Mouse (Mus musculus): Measurements from ENCODE around the gene Zfp853. TPM values are rescaled to one million over a fixed set of nuclear protein-coding genes. Genes with fewer than 3 reads are reported as not detected.

Gene Zfp853
- polyA plus RNA-seq (2015; fragmentation: Nextera tagmentation; extraction: Ambion mirVana): not detected in 2 replicates

GRCm38 (mm10) chr5:143293404-143293803, at the start of gene Zfp853:
Zfp853 (minus strand) TSS chr5:143293623.
- WGBS (ENCODE audit: insufficient replicate concordance): 9% methylated on average over 31 of the region's 38 CpGs
- ATAC-seq (ENCODE audit: low read depth): no peak
- no peak within 1 kb of the TSS for H3K9ac ChIP-seq (ENCODE audit: low read depth, low read length)
- 0 out of 2 replicates have a peak, but pooled peaks cover 2% of the 10 kb centered on the region for H3K9me3 ChIP-seq (replicated peaks; ENCODE audit: control insufficient read depth, low read length)
- no peak within 1 kb of the TSS for H3K27ac ChIP-seq (ENCODE audit: low read length)
- peaks cover 48% of the 10 kb centered on the region for H3K27me3 ChIP-seq (ENCODE audit: control insufficient read depth, insufficient read depth, low read depth, low read length)
- no peaks in the 10 kb centered on the region; the same call in none of the 2 replicates for H3K4me1 ChIP-seq (ENCODE audit: control insufficient read depth, low read depth, low read length)
- H3K4me3 ChIP-seq (ENCODE audit: low read depth, low read length): peak within 1 kb of the TSS; percentile 32
- H3K4me2 ChIP-seq (ENCODE audit: low read depth, low read length): peak within 1 kb of the TSS; percentile 48
- H3K36me3 ChIP-seq (ENCODE audit: control insufficient read depth, insufficient read depth): no peaks in the 10 kb centered on the region

- Histone ChIP-seq H3K27ac (ENCODE audit: low read length) (no peak overlapping the region), H3K36me3 (ENCODE audit: control insufficient read depth, insufficient read depth) (no peaks in the 10 kb centered on the region), H3K4me3 (ENCODE audit: low read depth, low read length) (no peak overlapping the region), H3K4me2 (ENCODE audit: low read depth, low read length) (no peak overlapping the region), H3K9ac (ENCODE audit: low read depth, low read length) (no peak overlapping the region), H3K4me1 (ENCODE audit: control insufficient read depth, low read depth, low read length) (no peaks in the 10 kb centered on the region), H3K9me3 (replicated peaks; ENCODE audit: control insufficient read depth, low read length) (no peaks in the 10 kb centered on the region), H3K27me3 (ENCODE audit: control insufficient read depth, insufficient read depth, low read depth, low read length) (peaks cover 2% of the 10 kb centered on the region; the same call in 1 of the 2 replicates)
- WGBS (ENCODE audit: insufficient replicate concordance): 34% methylated on average over 6 of the region's 6 CpGs
- ATAC-seq (ENCODE audit: low read depth): no peak
These were observed 46.2 kb upstream of the Zfp853 start for GRCm38 (mm10) chr5:143339603-143340002.

GRCm38 (mm10) chr5:143336559-143336958, 43.1 kb upstream of the Zfp853 start:
- no peak overlapping the region for H3K4me2 ChIP-seq (ENCODE audit: low read depth, low read length)
- no peak for ATAC-seq (ENCODE audit: low read depth)
- no peaks in the 10 kb centered on the region for H3K4me1 ChIP-seq (ENCODE audit: control insufficient read depth, low read depth, low read length)
- no peak overlapping the region for H3K27ac ChIP-seq (ENCODE audit: low read length)
- H3K9me3 ChIP-seq (replicated peaks; ENCODE audit: control insufficient read depth, low read length): no peaks in the 10 kb centered on the region
- no peak overlapping the region for H3K9ac ChIP-seq (ENCODE audit: low read depth, low read length)
- H3K36me3 ChIP-seq (ENCODE audit: control insufficient read depth, insufficient read depth): no peaks in the 10 kb centered on the region
- no peak overlapping the region for H3K4me3 ChIP-seq (ENCODE audit: low read depth, low read length)
- peaks cover 2% of the 10 kb centered on the region; the same call in 1 of the 2 replicates for H3K27me3 ChIP-seq (ENCODE audit: control insufficient read depth, insufficient read depth, low read depth, low read length)
- 54% methylated on average over 6 of the region's 6 CpGs for WGBS (ENCODE audit: insufficient replicate concordance)

GRCm38 (mm10) chr5:143335089-143335460, 41.7 kb upstream of the Zfp853 start:
- no peak overlapping the region for H3K27ac ChIP-seq (ENCODE audit: low read length)
- no peaks in the 10 kb centered on the region for H3K36me3 ChIP-seq (ENCODE audit: control insufficient read depth, insufficient read depth)
- H3K4me2 ChIP-seq (ENCODE audit: low read depth, low read length): no peak overlapping the region
- ATAC-seq (ENCODE audit: low read depth): no peak
- H3K9me3 ChIP-seq (replicated peaks; ENCODE audit: control insufficient read depth, low read length): no peaks in the 10 kb centered on the region
- H3K4me1 ChIP-seq (ENCODE audit: control insufficient read depth, low read depth, low read length): no peaks in the 10 kb centered on the region
- no peak overlapping the region for H3K9ac ChIP-seq (ENCODE audit: low read depth, low read length)
- peaks cover 2% of the 10 kb centered on the region; the same call in 1 of the 2 replicates for H3K27me3 ChIP-seq (ENCODE audit: control insufficient read depth, insufficient read depth, low read depth, low read length)
- no peak overlapping the region for H3K4me3 ChIP-seq (ENCODE audit: low read depth, low read length)
- 50% methylated on average over 7 of the region's 7 CpGs for WGBS (ENCODE audit: insufficient replicate concordance)

- Histone ChIP-seq H3K9me3 (replicated peaks; ENCODE audit: control insufficient read depth, low read length) (no peaks in the 10 kb centered on the region), H3K4me1 (ENCODE audit: control insufficient read depth, low read depth, low read length) (peaks cover 4% of the 10 kb centered on the region), H3K9ac (ENCODE audit: low read depth, low read length) (no peak overlapping the region), H3K36me3 (ENCODE audit: control insufficient read depth, insufficient read depth) (no peaks in the 10 kb centered on the region), H3K4me3 (ENCODE audit: low read depth, low read length) (no peak overlapping the region), H3K27ac (ENCODE audit: low read length) (no peak overlapping the region), H3K4me2 (ENCODE audit: low read depth, low read length) (peak overlapping the region; percentile 32; the same call in 1 of the 2 replicates), H3K27me3 (ENCODE audit: control insufficient read depth, insufficient read depth, low read depth, low read length) (no peaks in the 10 kb centered on the region)
- no peak for ATAC-seq (ENCODE audit: low read depth)
- 46% methylated on average over 14 of the region's 14 CpGs for WGBS (ENCODE audit: insufficient replicate concordance)
These were observed 41.1 kb upstream of the Zfp853 start for GRCm38 (mm10) chr5:143334418-143335088.

- H3K27me3 ChIP-seq (ENCODE audit: control insufficient read depth, insufficient read depth, low read depth, low read length): no peaks in the 10 kb centered on the region
- H3K4me3 ChIP-seq (ENCODE audit: low read depth, low read length): no peak overlapping the region
- H3K4me2 ChIP-seq (ENCODE audit: low read depth, low read length): peak overlapping the region; percentile 32; the same call in 1 of the 2 replicates
- H3K9ac ChIP-seq (ENCODE audit: low read depth, low read length): no peak overlapping the region
- H3K9me3 ChIP-seq (replicated peaks; ENCODE audit: control insufficient read depth, low read length): no peaks in the 10 kb centered on the region
- no peak for ATAC-seq (ENCODE audit: low read depth)
- WGBS (ENCODE audit: insufficient replicate concordance): 9% methylated on average over 5 of the region's 5 CpGs
- no peak overlapping the region for H3K27ac ChIP-seq (ENCODE audit: low read length)
- H3K4me1 ChIP-seq (ENCODE audit: control insufficient read depth, low read depth, low read length): peaks cover 4% of the 10 kb centered on the region
- no peaks in the 10 kb centered on the region for H3K36me3 ChIP-seq (ENCODE audit: control insufficient read depth, insufficient read depth)
These were observed 40.4 kb upstream of the Zfp853 start for GRCm38 (mm10) chr5:143333872-143334271.

GRCm38 (mm10) chr5:143328690-143329495, 35.5 kb upstream of the Zfp853 start, which contains the start of gene Zdhhc4:
Zdhhc4 (minus strand) TSS chr5:143329256.
- WGBS (ENCODE audit: insufficient replicate concordance): under 1% methylated on average over 57 of the region's 57 CpGs
- Histone ChIP-seq H3K4me3 (ENCODE audit: low read depth, low read length) (peak within 1 kb of the TSS; percentile 81), H3K4me1 (ENCODE audit: control insufficient read depth, low read depth, low read length) (peaks cover 17% of the 10 kb centered on the region), H3K9me3 (replicated peaks; ENCODE audit: control insufficient read depth, low read length) (no peaks in the 10 kb centered on the region), H3K36me3 (ENCODE audit: control insufficient read depth, insufficient read depth) (peaks cover 6% of the 10 kb centered on the region; the same call in 1 of the 2 replicates), H3K27me3 (ENCODE audit: control insufficient read depth, insufficient read depth, low read depth, low read length) (no peaks in the 10 kb centered on the region), H3K9ac (ENCODE audit: low read depth, low read length) (peak within 1 kb of the TSS; percentile 79), H3K4me2 (ENCODE audit: low read depth, low read length) (peak within 1 kb of the TSS; percentile 88), H3K27ac (ENCODE audit: low read length) (peak within 1 kb of the TSS; percentile 57)
- ATAC-seq (ENCODE audit: low read depth): peak; percentile 79

- peaks cover 14% of the 10 kb centered on the region for H3K36me3 ChIP-seq (ENCODE audit: control insufficient read depth, insufficient read depth)
- no peak overlapping the region for H3K4me2 ChIP-seq (ENCODE audit: low read depth, low read length)
- ATAC-seq (ENCODE audit: low read depth): no peak
- H3K27ac ChIP-seq (ENCODE audit: low read length): no peak overlapping the region
- H3K27me3 ChIP-seq (ENCODE audit: control insufficient read depth, insufficient read depth, low read depth, low read length): no peaks in the 10 kb centered on the region
- no peak overlapping the region for H3K9ac ChIP-seq (ENCODE audit: low read depth, low read length)
- 78% methylated on average over 8 of the region's 8 CpGs for WGBS (ENCODE audit: insufficient replicate concordance)
- H3K4me1 ChIP-seq (ENCODE audit: control insufficient read depth, low read depth, low read length): peaks cover 18% of the 10 kb centered on the region
- no peaks in the 10 kb centered on the region for H3K9me3 ChIP-seq (replicated peaks; ENCODE audit: control insufficient read depth, low read length)
- no peak overlapping the region for H3K4me3 ChIP-seq (ENCODE audit: low read depth, low read length)
These were observed 23.8 kb upstream of the Zfp853 start for GRCm38 (mm10) chr5:143317288-143317610.

Data from liver, embryonic 16.5 days (tissue).